Mouse (Mus musculus): ENCODE data around the gene Kpna1. TPM values are rescaled to one million over a fixed set of nuclear protein-coding genes. Genes with fewer than 3 reads are reported as not detected.
A peak's percentile ranks its signal among the peaks of the same experiment; 100 is the strongest.
"Not testable (repeated sequence)": the region's sequence is repeated elsewhere in the genome, so short reads cannot be mapped to it uniquely, and the experiment has no call there.

Gene Kpna1
- 57.0 and 60.0 TPM in 2 replicates for polyA plus RNA-seq (2014; fragmentation: Nextera tagmentation; extraction: Ambion mirVana)

DNA sequence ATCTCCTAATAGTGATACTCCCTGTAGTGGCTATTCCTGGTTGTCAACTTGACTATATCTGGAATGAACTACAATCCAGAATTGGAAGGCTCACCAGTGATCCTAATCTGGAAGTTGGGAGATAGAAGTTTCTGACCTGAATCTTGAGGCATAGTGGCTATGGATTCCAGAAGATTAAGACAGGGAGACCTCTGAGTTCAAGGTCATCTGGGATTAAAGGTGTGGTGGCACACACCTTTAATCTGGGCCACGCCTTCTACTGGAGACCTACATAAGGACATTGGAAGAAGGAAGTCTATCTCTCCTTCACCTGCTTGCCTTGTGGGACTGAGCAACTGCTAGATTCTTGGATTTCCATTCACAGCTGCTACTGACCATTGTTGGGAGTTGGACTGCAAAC lies at the start of gene Kpna1:
TSS of gene Kpna1 (plus strand) at position 301 of the 400 bp plus-strand sequence.
- H3K4me2 ChIP-seq (ENCODE audit: low read depth, severe bottlenecking); DNase-seq (ENCODE audit: low spot score); H3K4me3 ChIP-seq (ENCODE audit: low read depth, low read length); H3K4me1 ChIP-seq (ENCODE audit: control insufficient read depth, insufficient read depth, low read length); H3K27me3 ChIP-seq (ENCODE audit: control insufficient read depth, insufficient read depth, low read length); ATAC-seq (ENCODE audit: insufficient number of reproducible peaks, low FRiP score, low TSS enrichment, low read depth); H3K9me3 ChIP-seq (ENCODE audit: control insufficient read depth, low read length); H3K36me3 ChIP-seq (ENCODE audit: control insufficient read depth, insufficient read depth, low read length); H3K27ac ChIP-seq (replicated peaks; ENCODE audit: low read depth, low read length); H3K9ac ChIP-seq (ENCODE audit: low read length): not testable (repeated sequence)
- 76% methylated on average over 1 of the region's 1 CpGs for WGBS

- Histone ChIP-seq H3K4me3 (ENCODE audit: low read depth, low read length) (no peak overlapping the region), H3K4me1 (ENCODE audit: control insufficient read depth, insufficient read depth, low read length) (no peaks in the 10 kb centered on the region), H3K9me3 (ENCODE audit: control insufficient read depth, low read length) (no peaks in the 10 kb centered on the region), H3K36me3 (ENCODE audit: control insufficient read depth, insufficient read depth, low read length) (no peaks in the 10 kb centered on the region), H3K27me3 (ENCODE audit: control insufficient read depth, insufficient read depth, low read length) (no peaks in the 10 kb centered on the region), H3K4me2 (ENCODE audit: low read depth, severe bottlenecking) (no peak overlapping the region), H3K27ac (replicated peaks; ENCODE audit: low read depth, low read length) (no peak overlapping the region), H3K9ac (ENCODE audit: low read length) (no peak overlapping the region)
- no peak for ATAC-seq (ENCODE audit: insufficient number of reproducible peaks, low FRiP score, low TSS enrichment, low read depth)
- no peak for DNase-seq (ENCODE audit: low spot score)
- WGBS: 89% methylated on average over 19 of the region's 19 CpGs
Observed at GRCm38 (mm10) chr16:35932179-35933055, 46.1 kb upstream of the Kpna1 start.

DNA sequence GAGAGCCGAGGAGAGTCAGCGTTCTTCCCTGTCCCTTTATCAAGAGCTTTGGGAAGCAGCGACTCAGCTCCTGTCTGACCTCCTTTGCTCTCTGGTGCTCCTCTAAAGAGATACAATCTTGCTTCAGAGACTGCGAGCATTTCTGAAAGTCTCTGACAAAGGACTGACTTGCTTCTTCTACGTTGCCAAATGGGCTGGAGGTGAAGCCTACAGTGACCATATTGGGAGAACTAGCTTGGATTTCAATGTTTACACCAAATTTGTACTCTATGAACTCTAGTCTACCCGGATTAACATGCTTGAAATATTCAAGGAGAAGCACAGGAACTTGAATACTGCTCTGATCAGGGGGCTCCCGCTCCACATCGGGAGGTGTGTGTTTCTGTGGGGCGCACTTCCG lies 45.4 kb upstream of the Kpna1 start:
- H3K4me2 ChIP-seq (ENCODE audit: low read depth, severe bottlenecking): no peak overlapping the region
- no peak overlapping the region for H3K4me3 ChIP-seq (ENCODE audit: low read depth, low read length)
- DNase-seq (ENCODE audit: low spot score) (no peak), ATAC-seq (ENCODE audit: insufficient number of reproducible peaks, low FRiP score, low TSS enrichment, low read depth) (no peak)
- no peak overlapping the region for H3K27ac ChIP-seq (replicated peaks; ENCODE audit: low read depth, low read length)
- H3K9ac ChIP-seq (ENCODE audit: low read length): no peak overlapping the region
- 91% methylated on average over 10 of the region's 10 CpGs for WGBS
- no peaks in the 10 kb centered on the region for H3K4me1 ChIP-seq (ENCODE audit: control insufficient read depth, insufficient read depth, low read length)
- H3K9me3 ChIP-seq (ENCODE audit: control insufficient read depth, low read length): no peaks in the 10 kb centered on the region
- H3K27me3 ChIP-seq (ENCODE audit: control insufficient read depth, insufficient read depth, low read length): no peaks in the 10 kb centered on the region
- H3K36me3 ChIP-seq (ENCODE audit: control insufficient read depth, insufficient read depth, low read length): no peaks in the 10 kb centered on the region

DNA sequence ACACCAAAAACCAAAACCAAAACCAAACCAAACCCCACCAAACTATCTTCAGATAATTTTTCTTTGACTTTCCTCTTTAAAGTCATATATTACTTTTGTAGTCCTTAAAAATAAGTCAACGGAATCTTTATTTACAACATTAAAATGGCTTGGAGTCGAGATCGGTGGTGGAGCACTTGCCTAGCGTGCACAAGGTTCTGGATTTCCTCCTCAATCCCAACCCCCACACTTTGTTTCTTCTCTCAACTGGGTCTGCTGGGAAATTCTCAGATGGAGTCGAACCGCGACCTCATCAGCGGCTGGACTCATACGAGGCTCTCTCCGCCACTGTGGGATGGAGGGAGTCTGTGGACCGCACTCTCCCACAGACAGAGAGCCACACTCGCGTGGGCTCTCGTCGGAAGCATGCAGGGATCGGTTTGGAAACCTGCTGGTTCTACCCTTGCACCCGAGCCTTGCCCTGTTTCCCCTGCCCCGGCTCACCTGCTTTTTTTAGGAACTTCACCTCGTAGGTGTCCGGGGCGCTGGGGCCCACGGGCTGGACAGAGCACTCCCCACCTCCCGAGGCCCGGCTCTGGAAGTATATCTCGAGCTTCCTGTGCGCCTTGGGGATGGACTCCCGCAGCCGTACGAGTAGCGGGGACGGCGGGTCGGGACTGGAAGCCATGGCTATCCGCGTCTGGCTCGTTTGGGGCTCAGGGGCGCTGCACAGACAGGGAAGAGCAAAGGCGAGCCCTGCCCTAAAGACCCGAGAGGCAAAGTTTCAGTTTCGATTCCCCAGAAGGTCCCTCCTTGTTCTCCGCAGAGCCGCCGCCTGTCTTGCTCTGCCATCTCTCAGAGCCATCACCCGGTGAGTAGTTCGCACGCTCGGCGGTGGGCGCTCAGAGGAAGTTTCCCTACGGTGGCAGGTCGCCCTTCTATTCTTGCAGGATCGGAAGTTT lies 40.1 kb upstream of the Kpna1 start, which contains the start of the genes Parp9 and Dtx3l:
TSS of gene Parp9 (plus strand) at position 260 of the 941 bp plus-strand sequence.
TSS of gene Dtx3l (minus strand) at position 941 of the 941 bp plus-strand sequence.
- Histone ChIP-seq H3K9me3 (ENCODE audit: control insufficient read depth, low read length) (no peaks in the 10 kb centered on the region), H3K36me3 (ENCODE audit: control insufficient read depth, insufficient read depth, low read length) (no peaks in the 10 kb centered on the region), H3K27ac (replicated peaks; ENCODE audit: low read depth, low read length) (no peak within 1 kb of the TSS), H3K4me2 (ENCODE audit: low read depth, severe bottlenecking) (peak within 1 kb of the TSS; percentile 80), H3K9ac (ENCODE audit: low read length) (peak within 1 kb of the TSS; percentile 71), H3K4me1 (ENCODE audit: control insufficient read depth, insufficient read depth, low read length) (no peaks in the 10 kb centered on the region), H3K27me3 (ENCODE audit: control insufficient read depth, insufficient read depth, low read length) (no peaks in the 10 kb centered on the region), H3K4me3 (ENCODE audit: low read depth, low read length) (peak within 1 kb of the TSS; percentile 59)
- WGBS: 1% methylated on average over 52 of the region's 52 CpGs
- no peak for ATAC-seq (ENCODE audit: insufficient number of reproducible peaks, low FRiP score, low TSS enrichment, low read depth)
- peak; percentile 69 for DNase-seq (ENCODE audit: low spot score)

GRCm38 (mm10) chr16:35939261-35939660 lies 39.3 kb upstream of the Kpna1 start:
- Histone ChIP-seq H3K27me3 (ENCODE audit: control insufficient read depth, insufficient read depth, low read length) (no peaks in the 10 kb centered on the region), H3K9ac (ENCODE audit: low read length) (peak overlapping the region; percentile 71; the same call in 1 of the 2 replicates), H3K4me2 (ENCODE audit: low read depth, severe bottlenecking) (peak overlapping the region; percentile 80), H3K4me3 (ENCODE audit: low read depth, low read length) (peak overlapping the region; percentile 59), H3K4me1 (ENCODE audit: control insufficient read depth, insufficient read depth, low read length) (no peaks in the 10 kb centered on the region), H3K27ac (replicated peaks; ENCODE audit: low read depth, low read length) (no peak overlapping the region), H3K36me3 (ENCODE audit: control insufficient read depth, insufficient read depth, low read length) (no peaks in the 10 kb centered on the region), H3K9me3 (ENCODE audit: control insufficient read depth, low read length) (no peaks in the 10 kb centered on the region)
- WGBS: 6% methylated on average over 6 of the region's 6 CpGs
- DNase-seq (ENCODE audit: low spot score) (no peak), ATAC-seq (ENCODE audit: insufficient number of reproducible peaks, low FRiP score, low TSS enrichment, low read depth) (no peak)

DNA sequence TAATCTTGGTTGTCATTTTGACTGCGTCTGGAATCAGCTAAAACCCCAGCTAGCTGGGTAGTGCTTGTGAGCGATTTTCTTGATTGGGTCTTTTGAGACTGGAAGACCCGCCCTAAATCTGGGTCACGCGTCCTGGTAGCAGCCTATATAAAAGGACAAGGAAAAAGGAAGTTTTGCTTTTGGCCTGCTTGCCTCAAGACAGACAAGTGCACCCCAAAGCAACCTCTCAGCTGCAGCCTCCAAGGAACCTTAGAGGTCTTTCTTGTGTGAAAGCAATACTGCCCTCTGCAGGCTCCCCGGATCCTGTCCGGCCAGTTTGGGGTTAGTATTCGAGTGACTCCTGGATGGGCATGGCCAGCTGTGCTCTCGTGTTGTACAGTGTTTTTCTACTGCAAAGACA lies 38.9 kb upstream of the Kpna1 start:
- H3K4me2 ChIP-seq (ENCODE audit: low read depth, severe bottlenecking): peak overlapping the region; percentile 80
- no peaks in the 10 kb centered on the region for H3K9me3 ChIP-seq (ENCODE audit: control insufficient read depth, low read length)
- peak; percentile 80 for DNase-seq (ENCODE audit: low spot score)
- 19% methylated on average over 9 of the region's 9 CpGs for WGBS
- H3K27ac ChIP-seq (replicated peaks; ENCODE audit: low read depth, low read length): no peak overlapping the region
- H3K4me1 ChIP-seq (ENCODE audit: control insufficient read depth, insufficient read depth, low read length): no peaks in the 10 kb centered on the region
- H3K9ac ChIP-seq (ENCODE audit: low read length): no peak overlapping the region
- no peaks in the 10 kb centered on the region for H3K36me3 ChIP-seq (ENCODE audit: control insufficient read depth, insufficient read depth, low read length)
- H3K4me3 ChIP-seq (ENCODE audit: low read depth, low read length): no peak overlapping the region
- H3K27me3 ChIP-seq (ENCODE audit: control insufficient read depth, insufficient read depth, low read length): no peaks in the 10 kb centered on the region
- no peak for ATAC-seq (ENCODE audit: insufficient number of reproducible peaks, low FRiP score, low TSS enrichment, low read depth)

- DNase-seq (ENCODE audit: low spot score) (no peak), ATAC-seq (ENCODE audit: insufficient number of reproducible peaks, low FRiP score, low TSS enrichment, low read depth) (no peak)
Observed at GRCm38 (mm10) chr16:35941382-35941781, 37.2 kb upstream of the Kpna1 start.

GRCm38 (mm10) chr16:35949264-35949663 lies 29.3 kb upstream of the Kpna1 start:
- Histone ChIP-seq H3K4me2 (ENCODE audit: low read depth, severe bottlenecking) (no peak overlapping the region), H3K4me1 (ENCODE audit: control insufficient read depth, insufficient read depth, low read length) (no peaks in the 10 kb centered on the region), H3K27me3 (ENCODE audit: control insufficient read depth, insufficient read depth, low read length) (no peaks in the 10 kb centered on the region), H3K36me3 (ENCODE audit: control insufficient read depth, insufficient read depth, low read length) (no peaks in the 10 kb centered on the region), H3K9me3 (ENCODE audit: control insufficient read depth, low read length) (no peaks in the 10 kb centered on the region), H3K9ac (ENCODE audit: low read length) (no peak overlapping the region), H3K27ac (replicated peaks; ENCODE audit: low read depth, low read length) (no peak overlapping the region), H3K4me3 (ENCODE audit: low read depth, low read length) (no peak overlapping the region)
- ATAC-seq (ENCODE audit: insufficient number of reproducible peaks, low FRiP score, low TSS enrichment, low read depth) (no peak), DNase-seq (ENCODE audit: low spot score) (no peak)
- 81% methylated on average over 5 of the region's 5 CpGs for WGBS

More at GRCm38 (mm10) chr16:35941382-35941781, 37.2 kb upstream of the Kpna1 start:
- Histone ChIP-seq H3K36me3 (ENCODE audit: control insufficient read depth, insufficient read depth, low read length) (no peaks in the 10 kb centered on the region), H3K4me3 (ENCODE audit: low read depth, low read length) (no peak overlapping the region), H3K9ac (ENCODE audit: low read length) (no peak overlapping the region), H3K9me3 (ENCODE audit: control insufficient read depth, low read length) (no peaks in the 10 kb centered on the region), H3K4me2 (ENCODE audit: low read depth, severe bottlenecking) (no peak overlapping the region), H3K4me1 (ENCODE audit: control insufficient read depth, insufficient read depth, low read length) (no peaks in the 10 kb centered on the region), H3K27me3 (ENCODE audit: control insufficient read depth, insufficient read depth, low read length) (no peaks in the 10 kb centered on the region), H3K27ac (replicated peaks; ENCODE audit: low read depth, low read length) (no peak overlapping the region)
- WGBS: 86% methylated on average over 7 of the region's 7 CpGs

Data from limb, embryonic 11.5 days (tissue).